Mouse (Mus musculus) lung, postnatal 25 days (tissue): ENCODE data around the gene Prok1.

Source experiments
- DNase-seq: peaks from one replicate; pipeline ENCODE4 v3.0.0; 2022; ENCODE audit warnings: low spot score

The Prok1 gene

DNA sequence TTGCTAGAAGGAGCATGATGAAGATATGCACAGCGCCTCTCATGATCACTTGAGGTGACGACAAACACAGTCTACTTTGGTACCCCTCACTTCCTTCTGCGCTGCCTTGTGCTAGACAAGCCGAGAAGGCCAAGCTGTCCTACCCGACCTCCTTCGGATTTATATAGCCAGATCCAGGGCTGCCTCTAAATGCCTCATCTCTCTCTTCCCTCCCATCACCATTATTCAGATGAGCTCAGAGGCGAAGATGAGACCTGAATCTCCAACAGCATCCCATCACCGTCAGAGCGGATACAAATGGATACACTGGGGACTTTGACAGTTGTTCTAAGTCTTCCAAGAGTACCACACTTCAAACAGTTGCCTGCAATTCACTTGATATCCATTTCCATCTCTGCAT lies at the start of gene Prok1:
Gene Prok1 (minus strand): TSS at position 101 of the 400 bp plus-strand sequence.
- no peak for DNase-seq

DNA sequence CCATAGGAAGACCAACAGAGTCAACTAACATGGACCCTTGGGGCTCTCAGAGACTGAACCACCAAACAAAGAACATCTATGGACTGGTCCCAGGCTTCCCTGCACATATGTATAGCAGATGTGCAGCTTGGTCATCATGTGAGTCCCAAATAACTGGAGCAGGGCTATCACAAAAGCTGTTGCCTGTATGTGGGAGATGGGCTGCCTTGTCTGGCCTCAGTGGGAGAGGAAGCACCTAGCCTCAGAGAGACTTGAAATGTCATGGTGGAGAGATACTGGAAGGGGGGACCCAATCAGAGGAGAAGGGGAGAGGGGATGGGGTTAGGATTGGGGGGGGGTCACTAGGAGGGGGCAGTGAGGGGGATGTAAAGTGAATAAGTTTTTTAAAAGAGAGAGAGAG lies 47.8 kb upstream of the Prok1 start:
- no peak for DNase-seq

DNA sequence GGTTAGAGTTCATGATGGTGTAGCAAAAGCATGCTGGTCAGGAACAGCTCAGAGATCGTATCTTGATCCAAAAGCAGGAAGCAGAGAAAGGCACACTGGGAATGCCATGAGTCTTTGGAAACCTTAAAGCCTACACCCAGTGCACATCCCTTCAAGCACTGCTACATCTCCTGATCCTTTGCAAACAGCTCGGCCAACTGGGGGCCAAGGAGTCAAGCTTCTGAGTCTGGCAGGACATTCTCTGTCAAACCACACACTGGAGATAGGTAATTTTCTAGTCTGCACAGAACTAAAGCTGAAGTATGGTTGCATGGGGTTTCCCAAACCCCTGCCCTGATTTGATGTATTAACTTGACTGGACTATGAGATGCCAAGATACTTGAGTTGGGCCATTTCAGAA lies 46.6 kb upstream of the Prok1 start:
- no peak for DNase-seq

DNA sequence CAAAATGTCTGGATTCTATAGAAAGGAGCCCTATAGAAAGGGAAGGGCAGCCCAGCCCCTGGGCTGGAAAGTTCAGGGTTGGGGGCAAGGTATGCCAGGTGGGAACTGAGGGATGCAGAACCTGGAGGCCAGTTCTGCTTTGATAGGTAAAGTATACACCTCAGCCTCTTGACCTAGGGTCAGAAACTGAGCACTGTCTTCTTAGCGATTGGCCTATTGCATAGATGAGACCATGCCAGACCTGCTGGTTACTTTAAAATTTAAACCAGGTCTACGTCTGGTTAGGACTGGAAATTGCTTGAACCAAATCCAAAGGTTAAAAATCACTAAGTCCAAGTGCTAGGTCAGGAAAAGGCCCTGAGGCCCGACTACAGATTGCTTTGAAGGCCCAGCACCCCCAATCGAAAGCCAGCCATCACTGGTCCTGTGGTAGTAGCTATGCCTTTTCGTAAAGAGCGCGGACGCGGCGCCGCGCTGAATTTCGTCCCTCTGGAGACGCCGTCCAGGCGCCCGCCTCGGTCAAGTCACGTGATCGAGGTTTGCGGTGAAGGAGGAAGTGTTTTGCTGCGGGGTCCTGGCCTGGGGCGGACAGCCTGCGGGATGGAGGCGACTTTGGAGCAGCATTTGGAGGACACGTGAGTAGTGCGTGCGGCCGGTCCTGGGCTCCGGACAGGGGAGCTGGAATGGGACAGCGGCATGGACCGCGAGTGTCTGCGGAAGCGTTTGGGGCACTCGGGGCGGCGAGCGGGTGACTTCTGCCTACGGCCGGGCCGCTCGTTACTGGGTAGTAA lies 39.2 kb upstream of the Prok1 start, which contains the start of gene Lamtor5:
Gene Lamtor5 (plus strand): TSS at position 380 of the 791 bp plus-strand sequence.
- DNase-seq = peak; percentile 90

DNA sequence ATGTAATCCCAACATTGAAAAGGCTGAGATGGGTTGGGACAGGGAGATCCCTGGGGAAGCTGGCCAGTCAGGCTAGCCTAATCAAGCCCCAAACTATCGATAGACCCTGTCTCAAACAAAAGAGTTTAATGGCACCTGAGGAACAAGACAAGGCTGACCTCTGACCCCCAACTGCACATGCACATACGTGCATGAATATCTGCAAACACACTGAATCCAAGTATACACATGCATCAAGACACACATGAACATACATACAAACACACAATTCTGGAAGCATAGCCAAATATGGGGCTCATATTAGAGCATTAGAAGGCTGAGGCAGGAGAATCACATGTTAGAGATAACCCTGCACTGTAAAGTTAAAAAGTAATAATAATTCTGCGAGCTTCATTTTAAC lies 37.1 kb upstream of the Prok1 start:
- no peak for DNase-seq

DNA sequence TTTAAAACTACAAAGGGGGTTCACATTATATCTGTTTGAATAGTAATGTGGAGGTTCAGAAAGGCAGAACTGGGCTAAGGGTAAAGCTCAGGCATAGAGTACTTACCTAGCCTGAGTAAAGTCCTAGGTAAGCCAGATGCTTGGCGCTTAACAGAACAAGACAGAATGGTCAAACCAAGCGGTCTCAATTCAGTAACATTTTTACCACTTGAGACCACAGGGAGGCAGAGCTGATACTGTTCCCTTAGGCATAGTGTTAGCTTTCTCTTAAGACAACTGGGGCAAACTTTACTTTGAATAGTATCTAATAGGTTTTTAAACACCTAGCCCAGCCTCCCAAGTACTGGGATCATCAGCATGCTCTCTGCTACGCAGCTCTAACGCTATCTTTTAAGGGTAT lies 36.5 kb upstream of the Prok1 start:
- no peak for DNase-seq

DNA sequence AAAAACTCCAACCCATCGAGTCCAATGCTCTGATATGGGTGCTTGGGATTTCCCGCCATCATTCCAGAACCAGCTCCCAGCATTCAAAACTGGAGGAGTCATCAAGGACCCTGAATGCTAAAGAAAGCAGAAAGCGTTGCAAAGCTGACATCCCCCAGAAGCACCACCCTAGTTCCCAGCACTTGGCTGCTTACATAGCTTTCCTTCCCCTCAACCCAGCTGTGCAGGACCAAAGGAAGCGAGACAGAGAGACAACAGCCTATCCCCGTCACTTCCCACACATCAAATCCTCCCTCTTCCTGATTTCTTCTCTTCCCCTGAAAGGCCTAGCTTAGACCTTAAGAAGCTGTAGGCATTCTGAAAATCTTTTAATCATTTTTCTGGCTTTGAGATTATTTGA lies 35.8 kb upstream of the Prok1 start:
- DNase-seq = no peak

DNA sequence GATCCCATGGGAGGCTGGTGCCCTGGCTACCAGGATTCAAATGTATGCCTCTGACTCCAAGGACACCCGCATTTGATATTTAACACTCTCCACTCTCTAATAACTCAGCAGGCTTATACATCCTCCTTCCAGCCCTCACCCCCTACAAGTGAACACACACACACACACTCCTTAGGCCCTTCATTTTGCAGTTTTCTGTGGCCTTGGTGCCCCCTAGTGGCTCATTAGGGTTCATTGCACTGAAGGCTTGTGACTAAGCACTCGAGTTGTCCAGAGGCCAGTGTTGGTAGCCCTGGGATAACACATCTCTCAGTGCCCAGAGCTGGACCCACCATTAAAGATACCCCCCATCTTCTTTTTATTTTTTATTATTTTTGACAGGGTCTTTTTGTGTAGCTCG lies 34.3 kb upstream of the Prok1 start:
- DNase-seq = peak; percentile 72

DNA sequence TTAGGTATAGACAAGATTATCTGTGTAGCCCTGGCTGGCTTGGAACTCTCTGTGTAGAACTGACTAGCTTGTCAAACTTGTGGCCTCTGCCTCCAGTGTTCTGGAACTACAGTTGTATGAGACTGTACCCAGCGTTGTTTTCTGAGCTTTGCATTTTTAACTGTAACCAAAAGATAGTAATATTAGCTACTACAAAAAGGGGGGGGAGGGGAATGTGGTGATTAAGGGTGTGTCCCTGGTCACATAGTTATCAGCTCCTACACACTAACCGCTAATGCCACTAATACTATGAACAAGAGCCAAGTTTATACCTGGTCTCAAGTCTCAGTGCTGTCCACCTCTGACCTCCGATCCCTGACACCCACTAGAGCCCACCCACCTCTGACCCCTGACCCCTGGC lies 32.9 kb upstream of the Prok1 start:
- no peak for DNase-seq

DNA sequence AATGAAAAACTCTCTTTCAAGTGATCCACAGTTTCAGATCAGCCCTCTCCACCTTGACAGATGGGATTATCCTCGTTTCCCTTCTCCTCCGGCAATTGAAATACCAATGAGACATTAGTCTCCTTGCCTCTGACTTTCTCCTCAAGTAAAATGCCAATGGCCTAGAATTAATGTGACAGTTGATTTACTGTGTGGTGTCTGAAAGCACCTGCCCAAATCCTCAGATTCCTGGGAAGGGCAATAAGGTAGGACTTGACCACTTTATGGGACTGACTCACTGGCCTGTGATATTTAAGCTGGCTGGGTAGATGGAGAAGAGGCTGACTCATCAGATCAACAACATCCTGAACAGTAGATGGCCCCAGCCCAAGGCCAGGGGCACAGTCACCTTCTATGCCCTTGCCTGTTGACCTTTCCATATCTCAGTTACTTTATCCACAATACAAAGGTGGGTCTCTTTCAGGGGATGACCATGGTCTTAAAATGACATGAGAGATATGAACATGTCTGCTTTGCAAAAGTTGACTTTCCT lies 27.4 kb upstream of the Prok1 start:
- DNase-seq = no peak

DNA sequence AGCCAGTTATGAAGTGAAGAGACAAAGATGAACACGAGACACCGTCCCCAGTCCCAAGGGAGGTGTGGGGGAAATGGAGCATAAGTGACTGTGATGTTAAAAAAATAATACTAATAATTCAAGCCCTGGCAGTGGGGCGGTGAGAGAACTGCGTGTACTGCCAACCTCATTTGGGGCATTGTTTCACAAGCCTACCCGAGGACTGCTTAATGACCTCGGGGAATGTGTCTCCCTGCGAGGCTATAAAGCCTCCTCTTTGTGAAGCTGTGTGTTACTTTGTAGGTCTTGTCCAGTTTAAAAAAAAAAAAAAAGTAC lies 22.3 kb upstream of the Prok1 start:
- peak; percentile 48 for DNase-seq

DNA sequence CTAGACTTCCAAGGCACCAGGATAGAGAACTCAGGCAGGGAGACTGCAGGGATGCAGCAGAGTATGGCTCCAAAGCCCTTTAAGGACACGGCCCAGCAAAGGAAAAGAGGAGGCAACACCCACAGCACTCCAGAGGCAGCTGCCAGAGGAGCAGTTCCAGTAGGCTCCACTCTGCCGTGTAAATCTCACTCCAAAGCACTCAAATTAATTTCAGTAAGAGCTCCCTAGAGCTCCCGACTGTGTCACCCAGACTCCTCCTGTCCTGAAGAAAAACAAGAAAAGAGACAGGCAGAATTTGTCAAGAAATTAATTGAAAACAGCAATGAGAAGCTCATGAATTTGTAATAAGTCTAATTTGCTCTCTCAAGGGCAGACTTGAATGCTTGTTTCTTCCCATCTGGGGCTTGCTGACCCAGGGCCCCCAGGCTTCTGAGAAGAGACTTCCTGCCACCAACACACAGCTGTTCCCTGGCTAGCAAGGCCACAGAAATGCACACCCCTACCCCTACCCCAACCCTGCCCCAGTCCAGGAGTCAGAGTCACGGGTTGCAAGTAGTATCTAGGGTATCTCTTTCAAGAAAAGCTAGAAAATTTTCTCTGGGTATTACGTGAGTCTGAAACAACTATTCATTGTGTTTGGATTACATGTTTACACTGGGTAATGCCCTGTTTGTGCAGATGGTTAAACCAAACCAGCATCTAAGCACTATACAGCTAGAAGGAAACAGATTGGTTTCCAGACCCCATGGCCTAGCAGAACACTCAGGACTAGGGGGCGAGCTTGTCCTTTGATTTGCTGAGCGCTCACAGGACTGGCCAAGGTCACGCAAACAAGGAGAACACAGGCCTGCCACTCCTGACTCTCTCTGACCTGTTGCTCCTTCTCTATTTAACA lies 21.7 kb upstream of the Prok1 start:
- no peak for DNase-seq

DNA sequence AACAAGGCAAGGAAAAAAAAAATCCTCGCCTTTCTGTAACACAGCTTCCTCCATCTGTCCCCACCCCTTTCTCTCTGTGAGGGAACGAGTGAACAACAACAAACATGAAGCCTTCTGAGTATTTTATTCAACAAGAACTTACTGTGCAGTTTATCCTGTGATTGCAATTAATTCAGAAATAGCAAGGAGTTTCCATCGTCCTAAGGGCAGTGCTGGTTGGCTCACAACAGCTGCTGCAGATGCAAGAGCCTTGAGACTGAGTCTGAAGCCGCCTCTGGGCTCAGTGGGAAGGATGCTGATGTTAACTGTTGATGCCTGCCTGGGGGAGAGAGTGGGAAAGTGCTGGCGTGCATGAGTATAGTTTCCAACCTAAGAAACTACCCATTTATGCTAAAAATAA lies 18.4 kb upstream of the Prok1 start:
- no peak for DNase-seq

DNA sequence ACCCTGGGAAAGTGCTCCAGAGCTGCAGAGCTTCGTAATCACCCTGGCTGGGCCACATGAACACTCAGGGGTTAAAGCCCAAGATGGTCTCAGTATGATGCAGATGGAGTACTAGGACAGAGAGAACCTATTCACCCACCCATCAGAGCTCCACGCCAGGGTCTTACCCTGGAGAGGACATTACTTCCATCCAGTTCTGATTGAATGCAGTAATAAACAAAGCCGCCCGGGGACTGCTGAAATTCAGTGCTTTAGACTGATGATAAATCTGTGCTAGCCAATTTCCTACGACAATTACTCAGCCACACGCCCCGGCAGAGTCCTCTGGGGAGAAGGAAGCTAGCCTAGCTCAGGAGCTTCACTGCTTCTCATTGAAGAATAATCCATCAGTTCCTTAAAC lies 17.2 kb upstream of the Prok1 start:
- no peak for DNase-seq

DNA sequence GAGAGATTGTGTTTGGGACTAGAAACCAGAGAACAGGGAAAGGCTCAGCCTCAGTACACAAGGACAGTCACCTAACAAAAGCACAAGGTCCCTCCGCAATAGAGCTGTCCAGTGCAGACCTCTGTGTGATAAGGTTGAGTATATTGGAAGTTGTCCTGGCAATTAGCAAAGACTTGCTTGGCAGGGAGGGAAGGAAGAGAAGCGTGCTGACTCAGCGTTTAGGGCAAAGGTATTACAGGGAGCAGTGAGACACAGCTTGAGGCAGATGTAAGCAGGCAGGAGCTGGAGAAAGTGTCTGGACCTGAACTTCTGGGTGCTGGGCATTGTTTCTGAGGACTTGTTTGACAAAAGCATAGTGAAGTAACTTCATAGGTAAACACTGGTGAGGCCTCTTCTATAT lies 16.5 kb upstream of the Prok1 start:
- no peak for DNase-seq

DNA sequence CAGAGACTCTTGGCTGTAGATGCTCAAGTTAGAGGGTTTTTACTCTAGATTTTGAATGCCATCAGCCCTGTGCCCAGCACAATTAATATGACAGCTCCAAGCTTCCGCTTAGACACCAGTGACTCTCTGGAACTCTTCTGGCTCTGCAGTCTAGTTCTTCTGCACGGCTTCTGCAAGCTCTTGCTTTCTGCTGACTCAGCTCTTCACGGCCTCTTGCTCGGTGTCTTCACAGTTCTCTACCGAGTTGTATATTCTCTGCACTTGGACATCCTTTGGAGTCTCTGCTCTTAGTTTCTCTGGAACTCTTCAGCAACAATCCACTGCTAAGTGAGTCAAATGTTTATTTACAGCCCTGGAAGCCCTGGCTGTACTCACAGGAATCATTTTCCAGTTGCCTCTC lies 14.4 kb upstream of the Prok1 start:
- no peak for DNase-seq

DNA sequence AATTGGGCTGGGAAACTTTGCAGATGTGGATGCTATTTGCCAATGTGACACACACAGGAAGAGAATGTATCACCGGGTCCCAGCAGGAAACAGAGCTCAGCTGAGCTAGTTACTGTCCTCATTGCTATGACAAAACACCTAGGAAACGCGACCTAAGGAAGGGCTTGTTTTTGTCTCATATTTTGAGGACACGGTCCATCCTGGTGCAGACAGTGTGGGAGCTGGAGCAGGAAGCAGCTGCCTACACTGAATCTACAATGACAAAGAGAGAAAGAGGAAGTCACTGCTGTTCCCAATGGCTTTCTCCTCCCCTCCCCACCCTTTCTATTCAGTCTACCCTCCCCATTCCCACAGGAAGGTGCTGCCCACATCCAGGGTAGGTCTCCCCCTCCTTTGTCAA lies 12.5 kb upstream of the Prok1 start:
- DNase-seq = peak; percentile 46

DNA sequence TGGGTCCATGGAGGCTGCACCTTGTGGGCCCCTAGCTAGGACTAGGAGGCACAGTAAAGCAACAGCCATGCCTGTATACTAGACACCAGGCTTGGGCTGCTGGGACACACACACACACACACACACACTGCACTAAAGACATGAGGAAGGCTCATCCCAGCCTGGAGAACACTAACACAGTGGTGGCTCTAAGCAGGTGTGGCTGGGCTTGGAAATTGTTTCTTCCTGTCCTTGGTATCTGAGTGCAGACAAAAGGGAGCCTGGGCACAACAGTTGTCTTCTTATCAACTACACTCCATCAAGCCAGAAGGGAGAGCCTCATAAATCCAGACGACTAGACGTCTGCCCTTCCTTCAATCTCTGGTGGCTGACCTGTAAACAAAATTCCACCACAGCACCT lies 10.8 kb upstream of the Prok1 start:
- peak; percentile 33 for DNase-seq

DNA sequence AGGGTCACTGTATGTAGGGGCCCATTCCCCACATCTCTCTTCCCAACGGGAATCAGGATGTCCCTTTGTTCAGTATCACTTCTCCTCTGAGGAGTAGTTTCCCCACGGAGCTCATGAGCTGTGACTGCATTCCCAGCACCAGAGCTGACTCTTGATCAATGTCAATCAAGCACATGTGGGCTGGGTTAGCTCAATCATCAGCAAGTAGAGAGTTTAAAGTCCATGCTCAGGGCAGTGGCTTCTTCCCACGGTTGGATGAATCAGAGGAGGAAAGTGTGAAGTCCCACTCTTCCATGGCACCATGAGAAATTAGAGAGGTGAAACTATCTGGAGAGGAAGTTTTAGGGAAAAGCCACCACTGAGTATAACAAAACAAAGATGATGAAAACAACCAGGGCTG lies 9.5 kb upstream of the Prok1 start:
- DNase-seq = no peak

DNA sequence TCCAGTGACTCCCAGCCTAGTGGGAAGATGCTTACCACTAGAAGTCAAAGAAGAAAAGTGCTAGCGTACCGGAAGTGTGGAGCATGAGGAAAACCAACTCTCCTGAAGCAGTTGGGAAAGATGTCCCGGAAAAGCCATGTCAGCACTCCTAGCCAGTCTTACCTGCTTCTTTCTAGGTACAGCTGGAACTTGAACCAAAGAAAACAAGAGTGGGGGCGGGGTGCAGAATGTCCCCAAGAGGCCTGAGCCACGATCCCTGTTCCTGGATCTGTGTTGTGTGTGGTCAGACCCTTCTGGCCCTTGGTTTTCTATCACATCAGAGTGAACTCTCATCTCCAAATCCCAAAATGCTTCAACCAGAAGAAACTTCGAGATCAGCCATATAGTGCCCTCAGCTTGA lies 7.4 kb upstream of the Prok1 start:
- no peak for DNase-seq

DNA sequence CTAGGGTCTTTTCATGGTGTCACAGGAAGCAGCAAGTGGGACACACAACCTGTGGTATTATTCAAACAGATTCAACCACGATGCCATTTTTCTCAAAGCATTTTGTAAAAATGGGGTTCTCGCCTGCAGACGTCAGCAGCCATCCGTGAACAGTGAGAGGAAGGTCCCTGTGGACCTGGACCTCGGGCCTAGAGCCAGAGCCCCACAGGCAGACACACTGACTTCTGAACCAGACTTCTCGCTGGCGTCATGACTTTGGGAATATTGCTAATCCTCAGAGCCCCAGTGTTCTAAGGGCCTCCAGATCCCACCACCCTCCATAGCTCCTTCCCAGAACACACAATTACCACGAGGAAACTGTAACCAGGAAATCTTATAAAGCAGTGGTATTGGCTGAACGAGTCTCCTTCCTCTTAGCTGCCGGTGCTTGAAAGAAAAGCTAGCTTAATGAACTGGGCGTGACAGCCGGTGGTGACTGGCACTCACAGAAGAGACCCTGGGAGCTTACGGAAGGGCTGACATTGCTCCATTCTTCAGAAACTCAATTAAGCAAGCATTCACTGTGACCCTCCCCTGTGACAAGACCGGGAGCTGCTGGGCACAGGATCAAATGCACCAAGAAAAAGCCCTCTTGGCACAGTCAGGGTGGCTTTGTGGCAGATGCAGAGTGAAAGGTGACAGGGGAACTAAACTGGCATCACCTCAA lies 2.0 kb upstream of the Prok1 start:
- no peak for DNase-seq

DNA sequence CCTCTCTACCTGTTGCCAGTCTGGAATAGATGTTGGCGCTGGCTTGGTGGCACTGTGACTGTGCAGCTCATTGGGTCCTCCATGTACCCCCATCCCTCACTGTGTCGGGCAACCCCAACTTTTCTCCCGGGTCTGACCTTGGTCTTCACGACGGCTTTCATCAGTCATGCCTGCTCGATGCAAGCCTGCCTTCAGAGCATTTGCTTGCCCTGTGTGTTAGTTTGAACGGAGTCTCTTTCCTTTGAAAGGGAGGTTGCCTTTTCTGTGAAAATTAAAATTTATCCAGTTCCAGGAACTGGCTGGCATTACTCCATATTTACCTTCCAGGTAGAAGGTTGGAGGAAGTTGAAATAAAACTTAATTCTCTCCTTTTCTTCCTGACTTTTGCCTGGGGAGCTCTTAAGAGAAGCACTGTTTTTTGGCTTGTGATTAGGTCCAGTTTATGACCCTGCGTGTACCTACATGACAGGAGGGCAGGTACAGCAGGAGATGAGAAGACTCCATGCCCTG lies 981 bp downstream of the Prok1 start:
- no peak for DNase-seq
